Mouse (Mus musculus): Measurements from ENCODE around the gene Med26. TPM values are rescaled to one million over a fixed set of nuclear protein-coding genes. Genes with fewer than 3 reads are reported as not detected.

The Med26 gene
- polyA plus RNA-seq, 1 experiment from 2014 or later: 9.8 TPM

DNA sequence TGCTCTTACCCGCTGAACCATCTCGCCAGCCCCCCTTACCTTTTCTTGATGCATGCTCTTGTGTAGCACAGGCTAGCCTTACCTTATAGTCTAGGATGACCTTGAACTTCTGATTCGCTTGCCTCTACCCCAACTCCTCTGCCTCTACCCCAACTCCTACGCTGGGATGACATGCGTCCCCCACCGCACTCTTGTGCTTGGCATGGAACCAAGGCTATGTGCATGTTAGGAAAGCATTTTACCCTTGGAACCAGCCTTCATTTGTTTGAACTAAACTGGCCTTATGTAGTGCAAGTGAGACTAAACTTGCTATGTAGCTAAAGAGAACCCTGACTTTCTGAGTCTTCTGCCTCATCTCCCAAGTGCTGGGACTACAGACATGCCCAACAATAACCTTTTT lies 27.8 kb upstream of the Med26 start:
- ChIA-PET POLR2A (no interaction called here), CTCF (interaction anchor here (0.7 kb wide), 1 partner anchor 256 kb away, joined by 3 read pairs; no protein-coding TSS in a partner anchor)
- no peak for ATAC-seq
- in situ Hi-C loops (cut with MboI; ENCODE audit: low pct_unique_long_range_greater_than_20kb): no loop called here
- no peak for TF ChIP-seq CTCF (IDR thresholded peaks at IDR 0.05)
- no peak for DNase-seq (ENCODE audit: low read depth, low spot score)
- no peaks in the 10 kb centered on the region for H3K27me3 ChIP-seq

- POLR2A ChIA-PET: interaction anchor here (0.6 to 0.7 kb wide), 2 partner anchors 15 to 310 kb away, joined by 3 to 4 read pairs; no protein-coding TSS in a partner anchor
- DNase-seq (ENCODE audit: low read depth, low spot score): no peak
- in situ Hi-C loops (cut with MboI; ENCODE audit: low pct_unique_long_range_greater_than_20kb): no loop called here
- no peak for ATAC-seq
- CTCF ChIA-PET: no interaction called here
- no peaks in the 10 kb centered on the region for H3K27me3 ChIP-seq
- no peak for TF ChIP-seq CTCF (IDR thresholded peaks at IDR 0.05)
Observed at GRCm38 (mm10) chr8:72573450-72573849, 25.4 kb upstream of the Med26 start.

DNA sequence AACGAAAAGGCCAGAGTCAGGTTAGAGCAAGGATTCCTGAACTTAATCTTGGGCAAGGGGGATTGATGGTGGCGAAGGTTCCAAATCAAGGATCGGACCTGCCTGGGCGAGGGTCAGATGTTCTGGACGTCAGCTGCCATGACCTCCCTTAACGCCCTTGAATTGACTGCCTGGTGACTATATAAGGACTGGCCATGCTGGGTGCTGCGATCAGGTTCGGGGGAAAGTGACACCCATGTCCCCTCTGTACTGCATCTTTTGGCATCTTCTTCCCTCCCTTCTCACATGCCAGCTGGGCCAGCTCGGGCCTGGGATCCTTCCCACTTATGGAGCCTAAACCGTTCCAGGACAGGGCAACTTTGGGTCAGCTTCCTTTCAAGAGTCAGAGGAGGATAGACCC lies 24.4 kb upstream of the Med26 start:
- in situ Hi-C loops (cut with MboI; ENCODE audit: low pct_unique_long_range_greater_than_20kb): no loop called here
- no peaks in the 10 kb centered on the region for H3K27me3 ChIP-seq
- no peak for DNase-seq (ENCODE audit: low read depth, low spot score)
- ChIA-PET POLR2A (interaction anchor here (0.7 kb wide), 1 partner anchor 16 kb away, joined by 4 read pairs; no protein-coding TSS in a partner anchor), CTCF (no interaction called here)
- TF ChIP-seq CTCF (IDR thresholded peaks at IDR 0.05): no peak
- no peak for ATAC-seq

- DNase-seq (ENCODE audit: low read depth, low spot score) (no peak), ATAC-seq (peak; percentile 53)
- TF ChIP-seq CTCF (IDR thresholded peaks at IDR 0.05): no peak
- POLR2A ChIA-PET: no interaction called here
- no peaks in the 10 kb centered on the region for H3K27me3 ChIP-seq
- CTCF ChIA-PET: no interaction called here
- in situ Hi-C loops (cut with MboI; ENCODE audit: low pct_unique_long_range_greater_than_20kb): no loop called here
Observed at GRCm38 (mm10) chr8:72571611-72572473, 23.8 kb upstream of the Med26 start, which contains the start of gene Tmem38a. TSS of gene Tmem38a (plus strand) at chr8:72572055.

GRCm38 (mm10) chr8:72570633-72571610 lies 22.9 kb upstream of the Med26 start, which contains the start of gene Smim7:
TSS of gene Smim7 (minus strand) at chr8:72571088.
- no peak for TF ChIP-seq CTCF (IDR thresholded peaks at IDR 0.05)
- peak; percentile 97 for DNase-seq (ENCODE audit: low read depth, low spot score)
- ChIA-PET CTCF (no interaction called here), POLR2A (no interaction called here)
- H3K27me3 ChIP-seq: no peaks in the 10 kb centered on the region
- in situ Hi-C loops (cut with MboI; ENCODE audit: low pct_unique_long_range_greater_than_20kb): no loop called here
- ATAC-seq: peak; percentile 95

DNA sequence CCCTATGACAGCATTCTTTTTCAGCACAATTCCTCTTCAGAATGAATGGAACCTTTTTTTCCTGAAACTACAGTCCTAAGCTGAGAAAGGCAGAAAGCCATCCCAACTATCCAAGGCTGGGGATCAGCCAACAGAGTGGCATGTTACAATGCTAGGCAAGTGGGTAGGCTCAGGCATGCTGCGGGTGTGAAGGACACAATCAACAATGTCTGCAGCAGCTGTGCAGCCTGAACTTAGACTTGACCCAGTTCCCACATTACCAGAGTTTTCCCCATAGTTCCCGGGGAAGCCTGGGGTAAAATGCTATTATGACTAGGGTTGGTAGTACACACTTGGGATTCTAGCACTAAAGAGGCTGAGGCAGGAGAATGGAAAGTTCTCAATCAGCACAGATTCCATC lies 17.9 kb upstream of the Med26 start:
- POLR2A ChIA-PET: no interaction called here
- no peaks in the 10 kb centered on the region for H3K27me3 ChIP-seq
- no peak for TF ChIP-seq CTCF (IDR thresholded peaks at IDR 0.05)
- in situ Hi-C loops (cut with MboI; ENCODE audit: low pct_unique_long_range_greater_than_20kb): no loop called here
- CTCF ChIA-PET: no interaction called here
- ATAC-seq (no peak), DNase-seq (ENCODE audit: low read depth, low spot score) (no peak)

GRCm38 (mm10) chr8:72561111-72561689 lies 13.1 kb upstream of the Med26 start:
- in situ Hi-C loops (cut with MboI; ENCODE audit: low pct_unique_long_range_greater_than_20kb): no loop called here
- no peak for TF ChIP-seq CTCF (IDR thresholded peaks at IDR 0.05)
- no peaks in the 10 kb centered on the region for H3K27me3 ChIP-seq
- POLR2A ChIA-PET: interaction anchor here (0.6 to 0.8 kb wide), 2 partner anchors 215 to 1880 kb away, joined by 3 read pairs; no protein-coding TSS in a partner anchor
- ATAC-seq (no peak), DNase-seq (ENCODE audit: low read depth, low spot score) (no peak)
- CTCF ChIA-PET: interaction anchor here (1.0 kb wide), 1 partner anchor 63 kb away, joined by 3 read pairs; no protein-coding TSS in a partner anchor

- DNase-seq (ENCODE audit: low read depth, low spot score): no peak
- CTCF ChIA-PET: interaction anchor here (1.3 kb wide), 1 partner anchor 9 kb away, joined by 3 read pairs; no protein-coding TSS in a partner anchor
- in situ Hi-C loops (cut with MboI; ENCODE audit: low pct_unique_long_range_greater_than_20kb): no loop called here
- POLR2A ChIA-PET: no interaction called here
- H3K27me3 ChIP-seq: no peaks in the 10 kb centered on the region
- no peak for TF ChIP-seq CTCF (IDR thresholded peaks at IDR 0.05)
- no peak for ATAC-seq
Observed at GRCm38 (mm10) chr8:72555770-72556169, 7.7 kb upstream of the Med26 start.

- no peak for DNase-seq (ENCODE audit: low read depth, low spot score)
- ChIA-PET POLR2A (interaction anchor here (0.6 to 0.8 kb wide), 2 partner anchors 18 to 74 kb away, joined by 3 read pairs; no protein-coding TSS in a partner anchor), CTCF (interaction anchor here (1.1 kb wide), 1 partner anchor 53 kb away, joined by 3 read pairs; no protein-coding TSS in a partner anchor)
- H3K27me3 ChIP-seq: no peaks in the 10 kb centered on the region
- TF ChIP-seq CTCF (IDR thresholded peaks at IDR 0.05): no peak
- in situ Hi-C loops (cut with MboI; ENCODE audit: low pct_unique_long_range_greater_than_20kb): loop anchor here (5.0 kb wide), 1 partner anchor 52 kb away; no protein-coding TSS in a partner anchor
- no peak for ATAC-seq
Observed at GRCm38 (mm10) chr8:72549314-72549892, 1.3 kb upstream of the Med26 start.

Measured in Patski (cell line).